Mouse (Mus musculus) kidney, postnatal 4 days (tissue): ENCODE measurements at regions not wholly inside any gene's neighbourhood (a gene's known extent, or its start where the extent isn't known, plus 50 kb on each side); places are given as distances from the start of the nearest gene placed in this dataset.

ENCODE experiments used
- DNase-seq, 2 experiments: peaks; one replicate each; pipeline ENCODE4 v3.0.0; 2021; ENCODE audit warnings: mixed read lengths in 2 of 2

DNA sequence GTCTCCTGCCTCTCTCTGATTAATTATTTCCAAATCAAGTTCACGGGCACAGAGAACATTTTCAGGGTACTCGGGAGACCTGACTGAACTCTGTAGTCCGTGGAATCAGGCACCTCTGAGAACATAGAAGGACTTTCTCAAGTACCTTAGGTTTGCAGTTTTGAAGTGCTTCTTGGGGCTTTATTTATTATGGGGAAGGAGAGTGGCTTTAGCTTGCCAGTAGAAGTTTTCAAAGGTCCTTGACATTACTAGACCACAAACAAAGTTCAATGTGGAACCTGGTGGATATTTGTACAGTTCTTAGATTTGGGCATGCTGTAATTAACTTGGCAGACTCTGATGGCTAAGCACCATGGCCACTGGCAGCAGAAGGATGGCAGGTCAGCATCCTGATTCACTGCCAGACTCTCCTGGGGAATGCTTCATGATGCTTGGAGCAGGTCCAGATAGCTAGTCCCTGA is 853.5 kb downstream of the Adgrl2 start:
- no peak for DNase-seq

DNA sequence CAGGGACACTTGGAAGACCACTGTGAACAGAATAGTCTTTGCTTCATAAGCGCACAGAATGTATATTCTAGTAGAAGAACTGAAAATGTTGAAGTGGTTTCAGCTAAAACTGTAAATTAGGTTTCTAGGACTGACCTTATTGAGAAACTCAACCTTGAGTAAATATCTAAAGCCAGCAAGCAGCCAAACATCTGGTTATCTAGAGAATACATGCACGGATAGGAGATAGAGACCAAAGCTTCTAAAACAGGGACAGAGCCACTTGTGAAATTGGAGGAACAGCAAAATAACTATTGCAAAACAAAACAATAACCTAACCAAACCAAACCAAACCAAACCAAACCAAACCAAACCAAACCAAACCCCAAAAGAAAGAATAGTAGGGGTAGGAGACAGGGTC is 855.7 kb downstream of the Adgrl2 start:
- no peak for DNase-seq

DNA sequence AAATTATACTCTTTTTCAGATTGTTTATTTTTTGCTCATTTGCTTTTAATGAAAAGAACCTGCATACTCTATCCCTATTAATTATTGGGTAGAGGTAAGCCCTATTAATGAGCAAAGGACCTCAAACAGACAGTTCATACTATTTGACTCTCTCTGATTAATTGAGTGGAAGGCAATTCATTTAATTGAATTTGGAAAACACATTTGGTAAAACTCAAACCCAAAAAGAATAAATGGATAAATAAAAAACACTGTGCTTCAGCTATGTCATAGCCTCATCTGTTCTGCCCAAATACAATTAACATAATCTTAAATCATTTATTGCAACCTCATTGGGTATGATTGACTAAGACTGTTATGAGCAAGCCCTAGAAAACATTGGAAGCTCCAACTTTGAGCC is 874.8 kb downstream of the Adgrl2 start:
- DNase-seq, result no peak

DNA sequence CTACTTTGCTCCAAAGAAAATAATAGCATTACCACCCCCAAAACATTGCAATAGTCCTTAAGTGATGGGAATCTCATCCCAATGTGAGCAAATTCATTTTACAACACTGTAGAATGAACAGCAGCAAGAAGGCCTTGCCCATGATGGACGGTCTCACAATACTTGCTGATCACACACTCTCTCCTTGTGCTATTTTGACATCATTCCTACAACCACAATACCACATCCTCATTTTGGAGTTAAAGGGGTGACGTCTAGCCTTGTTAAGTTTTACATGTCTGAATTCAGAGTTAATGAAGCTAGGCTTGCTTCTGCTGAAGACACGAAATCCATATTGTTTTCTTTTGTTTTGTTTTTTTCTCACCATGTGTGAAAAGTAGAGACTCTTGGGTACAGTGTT is 878.2 kb downstream of the Adgrl2 start:
- no peak for DNase-seq

DNA sequence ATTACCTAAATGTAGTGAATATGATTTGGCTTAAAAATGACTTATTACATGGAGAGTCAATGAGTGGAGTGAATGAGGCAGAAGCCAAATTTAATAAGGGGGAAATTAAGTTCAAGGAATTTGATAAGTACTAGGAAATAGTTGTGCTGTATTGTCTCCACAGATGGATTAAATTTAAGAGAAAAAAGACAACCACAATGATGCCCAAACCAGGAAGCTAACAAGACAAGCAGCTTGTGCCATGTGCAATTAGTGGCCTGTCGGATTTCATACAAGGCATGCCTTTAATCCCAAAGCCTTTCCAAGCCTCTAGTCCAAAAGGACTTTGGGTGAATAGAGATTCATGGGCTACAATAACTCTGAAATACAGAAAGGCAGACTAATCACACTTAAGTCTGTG is 883.3 kb downstream of the Adgrl2 start:
- DNase-seq, result no peak

DNA sequence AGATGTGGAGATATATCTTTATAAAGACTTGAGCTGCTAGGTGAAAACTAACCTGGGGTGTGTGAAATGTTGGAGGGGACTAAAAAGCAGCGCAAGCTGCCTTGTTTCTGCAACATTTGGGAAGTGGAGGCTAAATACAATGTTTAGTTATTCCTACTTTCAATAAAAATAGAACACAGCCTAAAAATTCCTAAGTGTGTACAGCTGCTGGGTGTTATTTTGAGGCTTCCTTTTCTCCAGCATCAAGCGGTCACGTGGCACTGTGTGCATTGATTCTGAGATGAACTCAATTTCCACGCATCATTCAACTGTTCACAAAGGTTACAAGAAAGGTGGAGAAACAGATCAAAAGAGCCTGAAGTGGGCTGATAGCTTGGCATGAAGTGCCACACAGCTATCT is 896.4 kb downstream of the Adgrl2 start:
- no peak for DNase-seq

DNA sequence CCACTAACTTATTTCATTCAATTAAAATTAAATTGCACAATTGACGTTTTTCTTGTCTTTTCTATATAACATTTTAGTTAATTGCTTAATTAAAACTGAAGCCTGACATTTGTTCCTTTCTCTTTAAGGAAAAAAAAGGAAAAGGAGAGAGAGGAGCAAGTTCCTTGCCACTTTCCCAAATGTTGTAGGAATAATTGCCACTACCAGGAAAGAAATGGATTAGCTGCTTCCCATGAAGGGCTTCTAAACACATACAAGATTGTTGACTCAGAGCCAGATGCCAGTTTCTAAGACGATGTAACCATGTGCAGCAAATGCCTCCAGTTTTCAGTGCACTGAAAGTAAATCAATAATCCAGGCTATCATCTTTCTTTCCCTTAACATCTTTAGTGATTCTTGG is 914.5 kb downstream of the Adgrl2 start:
- no peak for DNase-seq

DNA sequence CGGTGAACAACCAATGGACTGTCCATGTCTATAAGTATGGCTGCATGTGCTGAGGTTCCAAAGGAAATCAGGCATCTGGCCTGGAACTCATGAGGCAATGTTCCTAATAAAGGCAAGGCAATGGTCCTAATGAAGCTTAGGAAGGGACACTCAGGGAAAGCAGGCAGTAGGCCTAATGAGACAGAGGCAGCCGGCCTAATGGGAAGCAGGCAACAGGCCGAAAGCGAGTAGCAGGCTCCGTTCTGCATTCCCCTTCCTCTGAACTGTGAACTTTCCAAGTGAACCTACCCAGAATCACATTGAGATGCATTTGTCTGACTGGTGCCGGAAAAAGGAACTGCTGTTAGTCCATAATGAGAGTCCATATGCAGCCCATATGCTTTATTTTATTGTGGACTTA is 923.7 kb downstream of the Adgrl2 start:
- no peak for DNase-seq

DNA sequence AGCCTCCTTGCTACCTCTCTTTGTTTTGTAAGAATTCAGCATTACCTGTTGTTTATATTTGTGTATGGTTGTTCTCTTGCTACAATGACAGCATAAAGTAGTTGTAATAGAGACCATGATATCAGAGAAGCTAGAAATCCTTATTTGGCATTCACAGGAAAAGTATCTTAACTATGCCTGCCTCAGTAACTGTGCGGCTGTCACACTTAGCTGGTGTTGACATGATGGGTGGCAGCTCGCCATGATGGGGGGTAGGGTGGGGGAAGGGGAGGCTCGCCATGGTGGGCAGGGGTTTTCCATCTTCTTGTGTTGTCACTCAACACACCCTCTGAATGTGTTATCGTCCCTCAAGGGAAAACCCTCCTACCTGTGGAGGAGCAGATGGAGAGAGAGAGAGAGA is 934.3 kb downstream of the Adgrl2 start:
- DNase-seq, result no peak

DNA sequence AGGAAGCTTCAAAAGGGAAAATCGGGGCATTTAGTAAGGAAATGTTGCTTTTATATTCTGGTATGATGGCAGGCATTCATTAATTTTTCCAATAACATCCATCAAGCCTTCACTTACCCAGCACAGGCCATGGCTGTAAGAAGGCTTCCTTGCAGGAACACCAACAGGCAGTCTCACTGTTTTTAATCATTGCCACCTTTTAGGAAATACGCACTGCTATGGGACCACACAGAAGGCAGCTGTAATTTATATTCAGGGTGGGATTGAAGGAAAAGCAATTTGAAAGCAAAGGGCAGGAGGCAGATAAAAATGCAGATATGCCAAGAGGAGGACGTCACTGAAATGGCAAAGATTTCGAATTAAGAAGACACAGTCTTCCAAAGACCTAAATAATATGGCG is 937.8 kb downstream of the Adgrl2 start:
- no peak for DNase-seq

DNA sequence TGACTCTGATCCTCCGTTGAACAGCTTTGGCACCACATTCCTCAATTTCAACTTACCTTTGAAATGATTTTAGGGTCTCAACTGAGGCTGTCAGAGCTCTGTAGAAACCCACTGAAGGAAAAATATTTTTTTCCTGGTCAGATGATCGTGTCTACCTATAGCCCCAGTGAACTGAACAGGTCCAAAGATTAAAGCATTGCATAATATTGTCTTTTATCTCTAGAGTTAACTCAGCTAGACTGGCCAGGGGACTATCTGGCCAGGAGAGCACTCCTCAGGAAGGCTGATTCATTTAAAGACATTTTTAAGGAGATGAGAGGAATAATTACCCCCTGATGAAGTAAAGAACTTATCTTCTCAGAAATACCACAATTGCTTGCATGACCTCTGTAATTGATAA is 942.1 kb downstream of the Adgrl2 start:
- no peak for DNase-seq

DNA sequence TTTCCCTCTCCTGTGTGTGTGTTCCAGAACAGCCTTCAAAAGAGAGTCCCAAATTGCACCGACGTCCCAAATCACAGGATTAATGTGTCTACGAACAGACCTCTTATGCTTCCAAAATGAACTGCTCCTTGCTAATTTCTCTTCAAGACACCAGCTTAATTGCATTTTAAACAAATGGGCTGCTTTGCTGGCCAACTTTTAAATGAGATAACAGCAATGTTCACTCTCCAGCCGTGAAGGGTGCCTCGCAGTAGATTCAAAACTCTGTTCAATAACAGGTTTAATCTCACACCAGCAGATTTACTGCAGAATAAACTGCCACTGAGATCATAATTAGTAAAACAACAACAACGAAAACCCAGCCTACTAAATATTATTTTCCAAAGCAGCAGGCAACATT is 957.8 kb downstream of the Adgrl2 start:
- no peak for DNase-seq

DNA sequence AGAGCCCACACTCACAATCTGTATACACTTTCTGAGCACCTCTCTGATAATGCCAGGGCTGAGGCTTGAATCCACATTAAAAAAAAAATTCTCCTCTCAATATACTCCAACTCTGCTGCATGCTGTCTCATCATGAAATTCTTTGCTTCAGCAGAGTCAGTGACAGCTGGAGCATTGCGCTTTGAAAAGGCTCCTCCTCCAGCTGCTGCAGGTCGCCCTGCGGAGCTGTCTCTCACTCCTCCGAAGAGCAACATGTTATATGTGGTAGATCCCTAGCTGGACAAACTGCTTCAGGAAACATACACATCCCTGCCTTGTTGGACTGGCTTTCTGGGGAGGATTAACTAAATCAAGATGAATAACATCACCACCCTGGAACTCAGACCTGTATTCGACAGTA is 984.5 kb downstream of the Adgrl2 start:
- peak; percentile 23 to 44 for DNase-seq

DNA sequence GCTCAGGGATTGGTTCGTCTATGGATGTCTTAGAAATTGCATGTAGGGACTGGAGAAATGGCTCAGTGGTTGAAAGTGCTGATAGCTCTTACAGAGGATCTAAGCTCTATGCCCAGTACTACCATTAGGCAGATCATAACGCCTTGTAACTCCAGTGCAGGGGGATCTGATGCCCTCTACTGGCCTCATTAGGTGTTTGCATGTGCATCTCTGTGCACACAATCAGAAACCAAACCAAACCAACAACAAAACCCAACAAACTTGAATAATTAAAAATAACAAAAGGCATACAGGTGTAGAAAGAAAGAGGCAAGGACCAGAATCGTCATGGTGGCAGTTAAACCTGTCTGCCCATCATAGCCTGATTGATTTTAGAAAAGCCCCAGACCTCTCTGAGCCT is 986.3 kb downstream of the Adgrl2 start:
- no peak for DNase-seq

DNA sequence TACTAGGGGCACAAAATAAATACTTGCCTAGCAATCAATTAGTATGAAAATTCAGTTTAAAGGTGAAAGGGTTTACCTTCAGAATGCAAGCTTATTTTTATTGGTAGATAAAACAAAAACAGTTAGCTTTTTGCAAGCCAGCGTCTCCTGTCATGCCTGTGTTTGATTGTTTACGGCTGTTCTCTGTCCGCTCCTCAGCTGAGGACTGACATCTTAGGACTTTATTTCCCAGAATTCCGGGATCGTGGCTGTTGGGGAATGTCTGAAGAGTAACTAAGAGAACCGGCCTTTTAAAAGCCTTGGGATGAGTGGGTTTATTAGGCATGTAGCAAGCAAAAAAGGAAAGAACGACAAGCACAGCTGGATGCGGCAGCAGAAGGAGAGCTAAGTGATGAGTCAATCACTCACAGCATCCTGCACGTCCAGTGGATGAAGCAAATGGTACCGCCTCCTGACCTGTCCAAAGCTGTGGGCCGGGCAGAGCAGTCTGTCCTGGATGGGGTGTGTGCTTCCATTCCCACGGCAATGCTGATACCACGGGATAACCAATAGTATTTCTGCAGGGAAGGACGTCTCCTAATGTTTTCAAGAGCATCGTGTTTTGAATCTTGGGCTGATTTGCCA is 990.9 kb downstream of the Adgrl2 start:
- peak; percentile 14 to 15 for DNase-seq

DNA sequence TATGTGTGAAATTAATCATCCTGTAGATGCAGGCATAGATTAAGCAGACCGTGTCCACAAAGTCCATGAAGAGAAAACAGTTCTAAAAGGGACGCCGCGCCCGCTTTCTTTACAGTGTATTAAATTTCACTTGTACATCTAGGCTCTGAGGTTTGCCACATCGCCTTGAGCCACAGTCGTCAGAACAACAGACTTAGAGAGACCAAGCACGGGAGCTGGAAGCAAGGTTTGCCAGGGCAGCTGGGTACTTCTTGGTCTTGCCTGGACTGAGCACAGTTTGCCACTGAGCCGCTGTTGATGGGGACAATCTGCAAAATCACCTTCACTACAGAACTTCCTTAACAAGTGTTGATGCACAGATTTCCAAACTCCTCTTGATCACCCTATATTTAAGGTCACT is 998.6 kb downstream of the Adgrl2 start:
- peak in 1 of 2 experiments; percentile 7 for DNase-seq

DNA sequence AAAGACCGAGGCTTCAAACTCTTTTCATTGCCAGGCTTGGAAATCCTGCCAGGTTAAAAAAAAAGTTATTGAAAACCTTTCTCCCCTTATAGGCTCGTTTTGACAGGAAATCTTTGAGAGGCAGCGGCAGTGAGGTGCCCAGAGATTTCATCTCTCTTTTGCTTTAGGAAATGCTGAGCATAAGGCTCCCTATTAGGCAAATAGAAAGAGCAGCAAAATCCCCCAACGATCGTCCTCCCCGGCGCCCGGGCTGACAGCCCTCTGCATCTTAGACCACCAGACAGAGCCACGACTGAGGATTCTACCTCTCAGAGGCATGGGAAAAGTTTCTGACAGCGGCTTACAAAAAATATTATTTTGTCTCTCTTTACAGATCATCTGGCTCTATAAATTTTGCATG is 999.5 kb downstream of the Adgrl2 start:
- DNase-seq, result peak in 1 of 2 experiments; percentile 16

DNA sequence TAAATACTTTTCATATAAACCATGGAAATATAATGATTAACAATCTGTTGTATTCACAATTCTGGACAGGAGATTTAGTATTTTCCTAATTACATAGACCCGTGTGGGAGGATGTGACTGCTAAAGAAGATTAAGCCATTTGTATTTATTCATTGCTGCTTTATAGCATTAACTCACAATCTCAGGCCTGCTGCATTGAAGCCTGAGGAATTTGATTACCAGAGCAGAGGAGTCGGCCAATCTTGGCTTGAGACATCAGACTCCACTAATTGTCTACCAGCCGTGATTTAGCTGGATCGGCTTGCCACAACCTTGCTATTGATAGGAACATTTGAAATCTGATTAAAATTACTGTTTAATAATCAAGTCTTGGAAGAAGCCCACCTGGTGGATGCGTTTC is 1007.5 kb downstream of the Adgrl2 start:
- DNase-seq, result no peak

DNA sequence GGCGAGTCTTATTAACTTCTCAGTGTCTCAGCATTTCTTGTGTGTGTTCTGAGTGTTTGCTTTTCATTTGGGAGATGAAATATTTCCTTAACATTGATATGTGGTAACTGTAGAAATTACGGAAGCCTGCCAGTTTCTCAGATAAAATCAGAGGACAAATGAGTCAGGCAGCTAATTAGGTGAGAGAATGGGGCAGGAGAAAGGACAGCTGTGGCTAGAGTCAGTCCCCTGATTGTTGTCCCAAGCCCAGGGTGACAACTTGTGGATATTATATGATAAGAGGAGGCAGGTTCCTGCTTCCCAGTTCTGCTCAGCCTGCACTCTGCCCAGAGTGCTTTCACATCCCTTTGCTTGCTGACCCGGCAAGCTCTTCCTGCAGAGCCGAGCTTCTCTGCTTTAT is 1008.7 kb downstream of the Adgrl2 start:
- DNase-seq, result no peak

DNA sequence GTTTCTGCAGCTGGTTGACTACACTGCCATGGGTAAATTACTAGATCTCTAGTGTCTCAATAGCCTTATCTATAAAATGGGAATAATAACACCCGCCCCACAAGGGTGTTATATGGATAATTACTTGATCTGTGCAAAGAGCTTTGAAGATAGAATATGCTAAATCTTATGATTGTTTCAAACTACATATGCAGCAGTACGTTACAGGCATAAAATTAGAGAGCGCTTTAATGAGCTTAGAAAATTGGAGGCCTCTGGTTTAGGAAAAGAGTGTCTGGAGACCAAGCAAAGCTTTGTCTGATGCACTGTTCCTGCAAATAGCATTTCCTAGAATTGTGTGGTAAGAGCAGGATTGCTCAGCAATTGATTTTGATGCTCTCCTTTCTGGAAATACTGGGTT is 1013.8 kb downstream of the Adgrl2 start:
- DNase-seq, result no peak

DNA sequence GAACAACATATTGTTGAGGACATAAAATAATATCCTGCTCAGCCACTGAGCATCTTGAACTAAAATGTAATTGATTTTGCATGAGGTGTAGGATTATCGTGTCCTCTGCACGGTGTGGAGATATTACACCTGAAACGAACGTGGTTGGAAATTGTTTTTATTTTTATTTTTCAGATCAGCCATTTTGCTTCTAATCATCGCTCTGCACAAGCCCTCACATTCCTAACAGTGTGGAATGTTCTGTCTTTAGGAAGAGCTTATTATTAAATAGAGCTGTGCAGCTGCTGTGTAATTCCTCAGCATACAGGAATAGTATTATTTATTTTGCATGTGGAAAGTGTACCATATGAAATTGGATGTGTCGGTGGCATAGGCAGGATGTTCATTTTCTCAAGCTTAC is 1014.3 kb downstream of the Adgrl2 start:
- no peak for DNase-seq

DNA sequence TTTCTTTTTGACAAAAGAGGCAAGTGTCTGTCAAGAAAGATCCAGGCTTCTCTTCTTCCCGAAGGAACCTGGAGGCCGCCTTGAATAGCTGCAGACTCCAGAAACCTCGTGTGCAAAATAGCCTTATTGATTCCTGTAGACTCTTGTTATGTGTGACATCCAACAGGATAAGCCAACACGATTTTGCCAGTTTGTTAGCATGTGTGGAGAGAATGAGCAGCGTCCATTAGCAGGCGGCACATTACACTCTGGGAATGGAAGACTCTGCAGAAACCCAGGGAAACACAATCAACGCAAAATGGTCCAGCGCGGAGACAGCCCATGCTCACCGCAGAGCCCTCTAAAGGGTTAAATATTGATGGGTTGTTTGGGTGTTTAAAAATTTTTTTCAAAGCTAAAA is 1014.9 kb downstream of the Adgrl2 start:
- no peak for DNase-seq

DNA sequence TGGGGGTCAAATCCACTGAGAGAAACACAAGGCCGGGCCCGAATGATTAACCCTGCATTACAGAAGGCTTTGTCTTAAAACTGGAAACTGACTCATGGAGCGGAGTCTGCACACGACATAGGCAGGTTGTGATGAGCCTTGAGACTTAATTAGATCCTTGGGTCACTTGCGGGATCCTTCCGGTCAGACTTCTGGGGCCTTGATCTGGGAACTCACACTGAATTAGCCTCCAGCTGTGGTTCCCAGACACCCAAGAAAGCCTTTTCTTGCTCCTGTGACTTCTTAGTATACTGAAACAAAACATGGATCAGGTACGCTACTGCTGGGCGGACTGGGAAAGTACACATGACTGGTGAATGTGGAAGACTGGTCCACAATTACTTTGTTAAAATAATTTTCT is 1015.8 kb downstream of the Adgrl2 start:
- DNase-seq, result no peak

DNA sequence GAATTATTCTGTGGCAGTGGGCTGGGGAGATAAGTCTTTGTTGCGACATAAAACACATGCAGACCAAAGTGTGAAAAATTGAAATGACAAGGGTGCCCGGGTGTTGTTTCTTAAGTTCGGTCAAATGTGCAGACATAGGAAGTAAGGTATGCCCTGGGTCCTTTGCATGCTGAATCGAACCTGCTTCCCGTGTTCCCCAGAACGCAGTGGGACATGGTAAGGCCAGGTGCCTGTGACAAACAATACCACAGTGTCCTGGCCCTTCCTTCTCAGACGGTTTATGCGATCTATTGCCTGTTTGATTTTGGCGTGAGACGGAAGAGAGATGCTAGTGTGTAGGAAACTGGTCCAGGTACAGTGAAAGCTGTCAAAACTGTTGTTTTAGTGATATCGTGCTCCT is 1022.1 kb downstream of the Adgrl2 start:
- no peak for DNase-seq

DNA sequence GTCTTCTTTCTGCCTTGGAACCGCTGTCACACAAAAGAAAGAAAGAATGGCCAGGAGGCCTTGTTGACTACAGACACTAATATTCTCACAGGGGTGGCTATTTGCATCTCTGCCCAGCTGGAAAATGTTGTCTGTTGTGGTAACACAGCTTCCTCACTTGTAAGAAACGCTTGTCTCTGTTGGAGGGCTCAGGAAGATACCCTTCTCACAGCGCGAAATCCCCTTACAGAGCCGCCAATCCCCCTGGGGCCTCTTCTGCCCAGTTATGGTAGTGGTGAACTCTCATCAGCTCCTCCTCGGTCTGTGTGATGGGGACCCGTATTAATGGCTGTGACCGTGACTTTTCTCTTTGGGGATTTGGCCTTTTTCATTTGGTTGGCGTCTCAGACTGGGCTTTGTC is 1022.5 kb downstream of the Adgrl2 start:
- no peak for DNase-seq

DNA sequence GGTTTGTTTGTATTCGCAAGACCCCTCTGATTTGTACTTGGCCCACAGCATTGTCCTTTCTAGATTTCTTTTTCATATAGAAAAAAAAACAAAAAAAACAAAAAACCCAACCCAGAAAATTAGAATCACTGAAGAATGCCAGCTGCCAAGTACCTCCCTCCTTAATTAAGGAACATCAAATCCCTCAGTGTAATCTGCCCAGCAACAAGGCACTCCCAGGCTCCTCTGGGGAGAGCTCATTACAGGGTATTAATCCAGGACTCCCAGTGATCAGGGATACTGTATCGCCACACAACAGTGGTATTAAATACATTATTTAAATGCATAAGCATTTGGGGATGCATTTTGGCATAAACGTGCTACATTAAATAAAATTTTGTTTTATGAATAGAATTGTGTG is 1023.1 kb downstream of the Adgrl2 start:
- DNase-seq, result no peak
